Mouse (Mus musculus) MEL (cell line): ENCODE results near the gene Olfr221. TPM values are rescaled to one million over a fixed set of nuclear protein-coding genes. Genes with fewer than 3 reads are reported as not detected.

ENCODE experiments used
- DNase-seq: peaks from one replicate; pipeline ENCODE4 v3.0.0; 2011; ENCODE audit warnings: low read depth, low spot score
- H3K27ac ChIP-seq: 2 replicates; pipeline ENCODE4 v1.5.1; 2012; ENCODE audit warnings: low read depth, mild to moderate bottlenecking, control low read depth, low read length, moderate library complexity; ENCODE audit not compliant: control insufficient read depth
- H3K27me3 ChIP-seq, 2 experiments: fragments of 150-350 bp in 1 of 2; sonication (generic) in 1 of 2; 2 replicates each; pipeline ENCODE4 v1.6.1; 2012; ENCODE audit warnings: low read length in 2 of 2, mild to moderate bottlenecking in 2 of 2, improper control_type of control experiment in 1 of 2, moderate library complexity in 1 of 2; ENCODE audit not compliant: insufficient read depth in 2 of 2, control insufficient read depth in 1 of 2
- H3K36me3 ChIP-seq, 2 experiments: 2 replicates each; pipeline ENCODE4 v1.6.1; 2012 to 2014; ENCODE audit warnings: low read length in 2 of 2, improper control_type of control experiment in 1 of 2, inconsistent platforms in 1 of 2, mild to moderate bottlenecking in 1 of 2; ENCODE audit not compliant: insufficient read depth in 2 of 2, control insufficient read depth in 1 of 2
- H3K4me1 ChIP-seq, 2 experiments: fragments of 150-350 bp in 1 of 2; sonication (generic) in 1 of 2; 2 replicates each; pipeline ENCODE4 v1.6.1; 2012; ENCODE audit warnings: low read length in 2 of 2, improper control_type of control experiment in 1 of 2, mild to moderate bottlenecking in 1 of 2; ENCODE audit not compliant: insufficient read depth in 2 of 2, control insufficient read depth in 1 of 2
- H3K4me3 ChIP-seq, 2 experiments: fragments of 150-350 bp in 1 of 2; sonication (generic) in 1 of 2; 2 replicates each; pipeline ENCODE4 v1.5.1; 2012; ENCODE audit warnings: low read depth in 2 of 2, low read length in 2 of 2, mild to moderate bottlenecking in 2 of 2, moderate library complexity in 2 of 2, control low read depth in 1 of 2, improper control_type of control experiment in 1 of 2; ENCODE audit not compliant: control insufficient read depth in 1 of 2, insufficient read depth in 1 of 2
- H3K79me2 ChIP-seq: 2 replicates; pipeline ENCODE4 v1.6.1; 2012; ENCODE audit warnings: mild to moderate bottlenecking, low read length, moderate library complexity; ENCODE audit not compliant: control insufficient read depth, poor library complexity, insufficient read depth
- H3K9ac ChIP-seq: 2 replicates; pipeline ENCODE4 v1.6.1; 2012; ENCODE audit warnings: low read depth, mild to moderate bottlenecking, control low read depth, low read length, moderate library complexity; ENCODE audit not compliant: control insufficient read depth, poor library complexity, severe bottlenecking
- H3K9me3 ChIP-seq: fragments of 150-350 bp; sonication (generic); replicated peaks from 2 replicates; pipeline ENCODE4 v1.6.1; 2012; ENCODE audit warnings: mild to moderate bottlenecking, low read length, improper control_type of control experiment, moderate library complexity; ENCODE audit not compliant: insufficient read depth
- CHD1 ChIP-seq: IDR thresholded peaks from 2 replicates; pipeline ENCODE4 v1.6.1; 2012; ENCODE audit warnings: low read depth, mild to moderate bottlenecking, inconsistent platforms, low read length, improper control_type of control experiment
- E2F4 ChIP-seq: IDR thresholded peaks from 2 replicates; pipeline ENCODE4 v1.6.1; 2011; ENCODE audit warnings: low read depth, low read length, improper control_type of control experiment, borderline replicate concordance
- EP300 ChIP-seq, 2 experiments: IDR thresholded peaks; 2 replicates each; pipeline ENCODE4 v1.6.1; 2011; ENCODE audit warnings: improper control_type of control experiment in 2 of 2, low read length in 2 of 2, low read depth in 1 of 2, mild to moderate bottlenecking in 1 of 2
- ETS1 ChIP-seq: IDR thresholded peaks from 2 replicates; pipeline ENCODE4 v1.6.1; 2012; ENCODE audit warnings: low read depth, mild to moderate bottlenecking, inconsistent platforms, low read length, improper control_type of control experiment, moderate library complexity
- GABPA ChIP-seq: IDR thresholded peaks from 2 replicates; pipeline ENCODE4 v1.6.1; 2012; ENCODE audit warnings: low read depth, mild to moderate bottlenecking, inconsistent platforms, low read length, improper control_type of control experiment, moderate library complexity
- GATA1 ChIP-seq: IDR thresholded peaks from 2 replicates; pipeline ENCODE4 v1.6.1; 2011; ENCODE audit warnings: low read depth, low read length, improper control_type of control experiment
- HCFC1 ChIP-seq: IDR thresholded peaks from 2 replicates; pipeline ENCODE4 v1.6.1; 2012; ENCODE audit warnings: low read depth, mild to moderate bottlenecking, inconsistent platforms, low read length, improper control_type of control experiment, moderate library complexity
- JUND ChIP-seq: IDR thresholded peaks from 2 replicates; pipeline ENCODE4 v1.6.1; 2011; ENCODE audit warnings: low read depth, mild to moderate bottlenecking, improper control_type of control experiment, low read length
- KAT2A ChIP-seq: conservative IDR thresholded peaks from 2 replicates; pipeline ENCODE4 v1.6.1; 2012; ENCODE audit warnings: low read depth, low read length, improper control_type of control experiment, inconsistent platforms
- MAX ChIP-seq: IDR thresholded peaks from 2 replicates; pipeline ENCODE4 v1.6.1; 2011; ENCODE audit warnings: low read length, improper control_type of control experiment
- MAZ ChIP-seq: IDR thresholded peaks from 2 replicates; pipeline ENCODE4 v1.6.1; 2012; ENCODE audit warnings: low read depth, mild to moderate bottlenecking, inconsistent platforms, low read length, improper control_type of control experiment
- MEF2A ChIP-seq: IDR thresholded peaks from 2 replicates; pipeline ENCODE4 v1.6.1; 2014; ENCODE audit warnings: low read depth, mild to moderate bottlenecking, inconsistent platforms, low read length, improper control_type of control experiment; ENCODE audit not compliant: poor library complexity, insufficient replicate concordance, severe bottlenecking; ENCODE audit errors: extremely low read depth
- MXI1 ChIP-seq: IDR thresholded peaks from 2 replicates; pipeline ENCODE4 v1.6.1; 2011; ENCODE audit warnings: mild to moderate bottlenecking, low read depth, low read length, improper control_type of control experiment
- MYC ChIP-seq: IDR thresholded peaks from 2 replicates; pipeline ENCODE4 v1.6.1; 2011; ENCODE audit warnings: low read depth, mild to moderate bottlenecking, low read length, improper control_type of control experiment, moderate library complexity
- NELFE ChIP-seq: IDR thresholded peaks from 2 replicates; pipeline ENCODE4 v1.6.1; 2011; ENCODE audit warnings: low read depth, low read length, improper control_type of control experiment
- POLR2A ChIP-seq, 2 experiments: IDR thresholded peaks; 2 replicates each; pipeline ENCODE4 v1.6.1; 2011 to 2012; ENCODE audit warnings: low read length in 2 of 2, mild to moderate bottlenecking in 2 of 2, control low read depth in 1 of 2, improper control_type of control experiment in 1 of 2, low read depth in 1 of 2, moderate library complexity in 1 of 2; ENCODE audit not compliant: control insufficient read depth in 1 of 2, insufficient read depth in 1 of 2, poor library complexity in 1 of 2
- POLR2AphosphoS2 ChIP-seq: IDR thresholded peaks from 2 replicates; pipeline ENCODE4 v1.6.1; 2011; ENCODE audit warnings: low read length, improper control_type of control experiment
- SIN3A ChIP-seq: IDR thresholded peaks from 2 replicates; pipeline ENCODE4 v1.6.1; 2012; ENCODE audit warnings: low read length, improper control_type of control experiment, inconsistent platforms
- SMC3 ChIP-seq: IDR thresholded peaks from 2 replicates; pipeline ENCODE4 v1.6.1; 2011; ENCODE audit warnings: low read depth, low read length, improper control_type of control experiment
- TAL1 ChIP-seq: IDR thresholded peaks from 2 replicates; pipeline ENCODE4 v1.6.1; 2012; ENCODE audit warnings: mild to moderate bottlenecking, inconsistent platforms, low read length, moderate library complexity, mixed read lengths
- TBP ChIP-seq: IDR thresholded peaks from 2 replicates; pipeline ENCODE4 v1.8.0; 2011; ENCODE audit warnings: low read depth, low read length, improper control_type of control experiment
- TCF12 ChIP-seq: IDR thresholded peaks from 2 replicates; pipeline ENCODE4 v1.6.1; 2014; ENCODE audit warnings: low read depth, mild to moderate bottlenecking, inconsistent platforms, low read length, improper control_type of control experiment, moderate library complexity
- UBTF ChIP-seq: IDR thresholded peaks from 2 replicates; pipeline ENCODE4 v1.6.1; 2012; ENCODE audit warnings: low read depth, mild to moderate bottlenecking, inconsistent platforms, low read length, improper control_type of control experiment, moderate library complexity, borderline replicate concordance; ENCODE audit not compliant: insufficient read depth
- USF1 ChIP-seq: IDR thresholded peaks from 2 replicates; pipeline ENCODE4 v1.6.1; 2014; ENCODE audit warnings: low read depth, mild to moderate bottlenecking, inconsistent platforms, low read length, improper control_type of control experiment, moderate library complexity
- USF2 ChIP-seq, 2 experiments: IDR thresholded peaks; 2 replicates each; pipeline ENCODE4 v1.6.1; 2011 to 2012; ENCODE audit warnings: improper control_type of control experiment in 2 of 2, low read length in 2 of 2, borderline replicate concordance in 1 of 2, inconsistent platforms in 1 of 2, low read depth in 1 of 2, mild to moderate bottlenecking in 1 of 2; ENCODE audit not compliant: insufficient read depth in 1 of 2
- ZKSCAN1 ChIP-seq: IDR thresholded peaks from 2 replicates; pipeline ENCODE4 v1.6.1; 2012; ENCODE audit warnings: low read depth, mild to moderate bottlenecking, inconsistent platforms, low read length, improper control_type of control experiment, moderate library complexity
- ZMIZ1 ChIP-seq: IDR thresholded peaks from 2 replicates; pipeline ENCODE4 v1.6.1; 2012; ENCODE audit warnings: low read depth, mild to moderate bottlenecking, inconsistent platforms, low read length, improper control_type of control experiment, moderate library complexity
- ZNF384 ChIP-seq: IDR thresholded peaks from 2 replicates; pipeline ENCODE4 v1.6.1; 2012; ENCODE audit warnings: low read depth, mild to moderate bottlenecking, inconsistent platforms, low read length, improper control_type of control experiment
- polyA plus RNA-seq, 2 experiments: library from polyadenylated mRNA; stranded (reverse) in 1 of 2; unstranded in 1 of 2; fragments of >175 nt in 1 of 2; fragments of >200 nt in 1 of 2; gene quantifications; 2 replicates each; pipeline versions ENCODE4 v1.2.1 to v1.2.4; 2012; ENCODE audit warnings: low replicate concordance in 2 of 2, low read depth in 1 of 2; ENCODE audit not compliant: insufficient read length in 2 of 2, insufficient read depth in 1 of 2, missing spikeins in 1 of 2
- total RNA-seq: library from RNA; depleted of rRNA; stranded (reverse); fragments of 300-350 nt; gene quantifications from 2 replicates; pipeline ENCODE4 v1.2.3, GENCODE M21; 2012

The Olfr221 gene
- total and polyA plus RNA-seq, 3 experiments = not detected

DNA sequence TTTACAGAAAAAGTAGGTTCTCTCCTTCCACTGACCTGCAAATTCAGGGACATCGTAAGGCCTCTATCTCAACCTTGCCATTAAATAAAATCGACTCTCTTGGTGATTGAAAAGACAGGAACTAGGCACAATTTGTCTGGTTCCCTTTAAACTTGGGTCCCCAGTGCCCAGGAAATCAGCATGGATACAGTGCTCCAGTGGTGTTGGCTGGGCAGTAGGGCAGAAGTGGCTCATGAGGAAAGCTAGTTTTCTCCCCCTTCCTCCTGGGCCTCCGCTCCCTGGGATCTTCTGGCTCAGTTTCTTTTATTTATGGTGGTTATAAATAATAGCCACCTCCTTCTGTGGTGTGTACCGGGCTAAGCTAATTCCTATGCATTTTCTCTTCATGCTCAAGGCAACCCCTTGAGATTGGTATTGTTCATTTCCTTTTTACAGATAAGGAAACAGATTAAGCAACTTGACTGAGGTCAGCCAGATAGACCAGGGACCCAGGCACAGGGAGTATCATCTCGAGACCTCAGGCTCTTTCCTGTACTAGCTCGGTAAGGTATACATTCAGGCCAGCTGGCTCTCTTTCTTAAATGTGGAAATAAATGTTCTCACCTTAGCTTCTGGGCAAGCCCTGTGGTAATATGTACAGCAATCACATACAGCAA is 26.7 kb downstream of the Olfr221 start, which contains the start of gene Tmem253:
Gene Tmem253 (plus strand): TSS at position 214 of the 656 bp plus-strand sequence.
- H3K9ac ChIP-seq = peak within 1 kb of the TSS; percentile 77
- H3K27me3 ChIP-seq = no peaks in the 10 kb centered on the region
- peaks cover 14% of the 10 kb centered on the region for H3K79me2 ChIP-seq
- no peaks in the 10 kb centered on the region for H3K9me3 ChIP-seq
- TF ChIP-seq GATA1 (peak; percentile 62), ZKSCAN1 (no peak), ETS1 (peak; percentile 38; the same call in 1 of the 2 replicates), USF1 (no peak), EP300 (IDR thresholded peaks at IDR 0.05; ENCODE audit: low read depth in 1 of 2, low read length in 2 of 2) (peak in 1 of 2 experiments; percentile 25; a peak in 1 of 4 replicates), MXI1 (0 out of 2 replicates have a peak, but pooled peaks have one; percentile 20), TCF12 (no peak)
- peaks cover 0 to 11% of the 10 kb centered on the region in 2 experiments; a peak in 2 of 4 replicates for H3K36me3 ChIP-seq
- peak; percentile 33 for DNase-seq
- H3K4me3 ChIP-seq = peak within 1 kb of the TSS; percentile 72 to 77
- peaks cover 0 to 26% of the 10 kb centered on the region in 2 experiments; a peak in 3 of 4 replicates for H3K4me1 ChIP-seq
- peak within 1 kb of the TSS; percentile 74 for H3K27ac ChIP-seq

DNA sequence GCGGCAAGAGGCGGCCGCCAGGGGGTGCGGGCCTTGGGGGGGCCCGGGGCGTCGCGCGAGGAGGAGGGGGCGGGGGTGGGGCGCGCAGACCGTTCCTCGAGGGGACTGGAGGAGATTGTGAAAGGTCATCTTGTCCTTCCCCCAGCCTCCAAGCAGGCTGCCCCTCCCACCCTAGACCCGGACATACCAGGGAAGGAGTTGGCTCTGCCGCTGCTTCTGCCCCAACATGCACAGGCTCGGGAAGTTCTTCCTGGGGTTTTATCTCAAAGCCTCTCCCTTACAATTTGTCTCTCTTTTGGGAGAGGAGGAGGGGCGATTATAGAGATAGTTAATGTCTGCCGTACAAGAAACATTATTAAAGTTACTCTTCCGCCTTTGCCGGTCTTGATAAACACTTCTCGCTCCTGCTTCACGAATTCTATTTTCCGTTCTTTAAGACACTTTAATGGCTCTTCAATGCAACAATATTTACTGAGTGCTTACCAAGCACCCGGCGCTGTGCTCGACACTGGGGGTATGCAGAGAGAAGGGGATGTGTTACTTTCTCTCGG is 27.4 kb downstream of the Olfr221 start:
- Histone ChIP-seq H3K79me2 (peaks cover 10% of the 10 kb centered on the region), H3K27me3 (no peaks in the 10 kb centered on the region), H3K9me3 (no peaks in the 10 kb centered on the region), H3K4me3 (peak overlapping the region; percentile 72 to 77), H3K4me1 (peaks cover 0 to 26% of the 10 kb centered on the region in 2 experiments; a peak in 3 of 4 replicates), H3K27ac (peak overlapping the region; percentile 74), H3K36me3 (peaks cover 0 to 11% of the 10 kb centered on the region in 2 experiments; a peak in 2 of 4 replicates), H3K9ac (peak overlapping the region; percentile 77)
- DNase-seq = peak; percentile 80
- TF ChIP-seq SIN3A (peak; percentile 81), POLR2A (IDR thresholded peaks at IDR 0.05; ENCODE audit: control insufficient read depth in 1 of 2, insufficient read depth in 1 of 2, low read depth in 1 of 2, low read length in 2 of 2, poor library complexity in 1 of 2) (peak in 1 of 2 experiments; percentile 48; a peak in 1 of 4 replicates), USF2 (IDR thresholded peaks at IDR 0.05; ENCODE audit: borderline replicate concordance in 1 of 2, insufficient read depth in 1 of 2, low read depth in 1 of 2, low read length in 2 of 2) (no peak), TBP (peak; percentile 58), NELFE (no peak), UBTF (no peak), ZNF384 (no peak), ZMIZ1 (no peak), EP300 (IDR thresholded peaks at IDR 0.05; ENCODE audit: low read depth in 1 of 2, low read length in 2 of 2) (no peak), ZKSCAN1 (no peak), TCF12 (peak; percentile 40; the same call in 1 of the 2 replicates), GABPA (no peak), POLR2AphosphoS2 (peak; percentile 70; the same call in 1 of the 2 replicates), KAT2A (no peak; the same call in 1 of the 2 replicates), MEF2A (no peak), MYC (no peak), SMC3 (no peak), E2F4 (no peak), JUND (no peak), MAX (no peak), CHD1 (no peak), ETS1 (no peak), MAZ (no peak), GATA1 (peak; percentile 67; the same call in 1 of the 2 replicates), TAL1 (no peak), HCFC1 (peak; percentile 62)
